Mouse (Mus musculus) mouse trophoblast stem cell (cell line): ENCODE results near the gene Myo1f.
"Not testable (repeated sequence)": the region's sequence is repeated elsewhere in the genome, so short reads cannot be mapped to it uniquely, and the experiment has no call there.

Source experiments
- in situ Hi-C, 2 experiments: fragments of 300-500 bp; cut with MseI, MboI; formaldehyde crosslinking; loops; 2 replicates in 1 of 2; 3 replicates in 1 of 2; pipeline ENCODE4 v1.15.1; 2025

Myo1f gene

DNA sequence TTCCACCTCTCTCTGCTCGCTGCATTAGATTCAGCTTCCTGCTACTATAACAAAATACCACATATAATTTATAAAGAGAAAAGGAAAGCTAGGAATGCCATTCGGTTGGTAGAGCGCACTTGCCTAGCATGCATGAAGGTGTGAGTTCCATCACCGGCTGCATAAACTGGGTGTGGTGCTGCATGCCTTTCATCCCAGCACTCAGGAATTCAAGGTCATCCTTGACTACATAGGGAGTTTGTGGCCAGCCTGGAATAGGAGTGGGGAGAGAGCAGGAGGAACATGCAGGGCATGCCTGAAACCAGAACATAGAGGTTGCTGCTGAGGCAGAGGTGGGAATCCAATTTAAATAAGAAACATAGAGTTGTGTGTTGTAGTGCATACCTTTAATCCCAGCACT lies 28.6 kb downstream of the Myo1f start:
- in situ Hi-C loops: no loop called here

DNA sequence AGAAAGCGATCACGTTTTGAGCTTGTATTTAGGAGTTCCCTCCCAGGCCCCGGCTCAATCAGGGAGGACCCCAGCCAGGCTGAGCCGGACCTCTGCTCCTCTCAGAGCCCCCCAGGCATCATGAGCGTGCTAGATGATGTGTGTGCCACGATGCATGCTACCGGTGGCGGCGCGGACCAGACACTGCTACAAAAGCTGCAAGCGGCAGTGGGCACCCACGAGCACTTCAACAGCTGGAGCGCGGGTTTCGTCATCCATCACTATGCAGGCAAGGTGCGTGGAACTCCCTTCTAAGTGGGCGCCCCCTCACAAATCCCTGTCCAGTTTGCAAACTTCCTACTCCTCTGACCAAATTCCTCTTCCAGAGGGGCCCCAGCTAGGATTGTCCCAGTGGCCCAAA lies 30.5 kb downstream of the Myo1f start:
- in situ Hi-C loops: no loop called here

DNA sequence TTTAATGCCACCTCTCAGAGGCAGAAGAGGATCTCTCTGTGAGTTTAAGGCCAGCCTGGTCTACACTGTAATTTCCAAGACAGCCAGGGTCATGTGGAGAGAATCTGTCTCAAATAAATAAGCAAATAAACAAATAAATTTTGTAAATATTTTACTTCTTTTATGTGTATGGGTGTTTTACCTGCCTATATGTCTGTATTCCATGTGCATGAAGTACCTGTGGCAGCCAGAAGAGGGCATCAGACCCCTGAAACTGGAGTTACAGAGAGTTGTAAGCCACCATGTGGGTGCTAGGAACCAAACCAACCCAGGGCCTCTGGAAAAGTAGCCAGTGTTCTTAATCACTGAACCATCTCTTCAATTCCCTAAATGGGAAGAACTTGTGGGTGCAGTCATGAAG lies 41.8 kb downstream of the Myo1f start:
- in situ Hi-C loops: no loop called here

DNA sequence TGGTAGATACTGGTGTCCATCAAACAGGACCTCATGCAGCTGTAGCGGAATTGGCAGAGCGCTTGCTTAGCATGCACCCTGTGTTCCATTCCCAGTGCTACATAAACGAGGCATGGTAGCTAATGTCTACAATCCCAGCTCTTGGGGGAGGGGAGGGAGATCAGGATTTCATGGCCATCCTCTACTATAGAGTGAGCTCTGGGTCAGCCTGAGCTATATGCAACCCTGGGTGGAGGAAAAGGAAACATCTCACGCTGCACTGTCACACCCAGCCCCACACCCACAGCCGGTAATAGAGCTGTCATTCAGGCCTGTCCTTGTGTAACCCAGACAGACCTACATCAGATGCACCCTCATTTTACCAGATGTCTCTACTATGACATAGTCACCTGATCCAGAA lies 43.0 kb downstream of the Myo1f start:
- in situ Hi-C loops: no loop called here

DNA sequence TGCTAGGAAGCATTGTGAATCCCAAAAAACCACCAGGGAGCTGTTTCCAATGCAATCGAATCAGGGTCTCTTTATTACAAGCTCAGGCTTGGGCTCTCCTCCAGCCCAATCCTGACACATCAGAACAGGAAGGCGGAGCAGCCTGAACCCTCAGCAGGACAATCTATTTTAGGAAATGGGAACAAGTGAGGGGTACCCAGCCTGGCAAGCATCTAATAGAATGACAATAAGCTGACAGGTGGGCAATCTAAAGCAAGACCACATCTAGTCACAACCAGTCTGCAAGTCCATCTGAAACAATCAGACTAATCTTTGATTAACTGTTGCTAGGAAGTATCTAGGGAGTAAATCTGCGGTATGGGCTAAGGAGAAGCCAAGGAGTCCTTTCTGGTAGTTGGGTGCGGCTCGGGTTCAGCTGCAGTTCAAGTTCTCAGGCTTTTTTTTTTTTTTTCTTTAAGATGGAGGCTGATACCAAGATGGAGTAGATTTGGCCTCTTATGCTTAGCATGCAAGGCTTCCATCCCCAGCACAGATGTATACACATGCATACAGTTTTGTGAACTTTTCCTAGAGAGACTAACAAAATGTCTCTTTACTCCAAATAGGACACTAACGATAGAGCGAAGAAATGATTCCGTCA lies 44.4 kb downstream of the Myo1f start:
- in situ Hi-C loops: no loop called here

DNA sequence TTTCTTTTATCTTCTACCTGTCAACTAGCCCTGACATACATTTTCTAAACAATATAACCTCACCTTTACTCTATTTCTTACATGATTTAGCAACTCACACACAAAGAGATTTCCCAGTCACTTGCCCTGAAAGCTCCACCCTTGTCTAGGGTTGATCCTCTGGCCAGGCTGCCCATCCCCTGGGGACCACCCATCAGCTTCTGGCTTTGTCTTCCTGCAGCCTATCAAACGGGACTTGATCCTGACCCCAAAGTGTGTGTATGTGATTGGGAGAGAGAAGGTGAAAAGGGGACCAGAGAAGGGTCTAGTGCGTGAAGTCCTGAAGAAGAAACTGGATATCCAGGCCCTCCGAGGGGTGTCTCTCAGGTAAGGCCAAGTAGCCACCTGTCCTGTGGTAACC lies 45.3 kb downstream of the Myo1f start:
- in situ Hi-C loops: no loop called here

DNA sequence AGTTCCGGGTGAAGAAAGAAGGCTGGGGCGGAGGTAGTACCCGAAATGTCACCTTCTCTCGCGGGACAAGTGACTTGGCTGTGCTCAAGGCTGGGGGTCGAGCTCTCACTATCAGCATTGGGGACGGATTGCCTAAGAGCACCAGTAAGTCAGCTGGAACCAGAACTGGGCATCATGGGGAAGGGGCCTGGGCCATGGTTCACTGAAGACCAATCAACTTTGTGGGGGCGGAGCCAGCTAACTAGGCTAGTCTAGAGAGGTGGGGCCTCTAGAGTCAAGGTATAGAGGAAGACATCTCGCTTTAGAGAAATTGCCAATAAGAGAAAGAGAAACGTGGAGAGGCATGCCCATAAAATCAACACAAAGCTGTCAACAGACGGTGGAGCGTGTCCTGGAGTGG lies 46.4 kb downstream of the Myo1f start:
- in situ Hi-C loops: no loop called here

DNA sequence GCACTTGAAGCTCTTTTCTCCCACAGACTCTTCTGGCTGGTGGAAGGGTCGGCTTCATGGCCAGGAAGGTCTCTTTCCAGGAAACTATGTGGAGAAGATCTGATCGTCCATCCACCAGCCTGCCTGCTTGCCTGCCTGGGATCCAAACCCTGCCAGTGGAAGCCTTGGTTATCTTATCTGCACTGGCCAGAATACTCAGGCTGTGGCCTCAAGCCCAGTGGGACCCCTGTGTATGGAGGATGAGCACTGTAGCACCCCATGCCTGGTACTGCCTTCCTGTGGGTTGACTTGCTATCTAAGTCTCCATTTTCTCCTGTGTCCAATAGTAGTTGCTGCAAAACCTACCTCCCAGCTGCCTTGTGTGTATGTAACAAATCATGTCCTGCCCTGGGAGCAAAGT lies 51.8 kb downstream of the Myo1f start:
- in situ Hi-C loops: no loop called here

DNA sequence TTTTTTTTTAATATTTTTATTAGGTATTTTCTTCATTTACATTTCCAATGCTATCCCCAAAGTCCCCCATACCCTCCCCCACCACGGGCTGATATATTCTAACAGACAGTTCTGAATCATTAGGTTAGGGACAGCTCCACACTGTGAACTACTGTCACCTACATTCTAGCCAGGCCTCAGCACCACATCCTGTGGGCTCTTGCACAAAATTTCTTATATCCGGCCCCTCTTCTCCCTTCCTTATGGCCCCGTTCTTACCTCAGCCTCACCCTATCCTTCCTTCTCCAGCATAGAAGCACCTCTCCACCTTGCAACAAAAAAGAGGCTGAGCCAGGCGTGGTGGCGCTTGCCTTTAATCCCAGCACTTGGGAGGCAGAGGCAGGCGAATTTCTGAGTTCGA lies 55.0 kb downstream of the Myo1f start:
- in situ Hi-C loops: no loop called here

DNA sequence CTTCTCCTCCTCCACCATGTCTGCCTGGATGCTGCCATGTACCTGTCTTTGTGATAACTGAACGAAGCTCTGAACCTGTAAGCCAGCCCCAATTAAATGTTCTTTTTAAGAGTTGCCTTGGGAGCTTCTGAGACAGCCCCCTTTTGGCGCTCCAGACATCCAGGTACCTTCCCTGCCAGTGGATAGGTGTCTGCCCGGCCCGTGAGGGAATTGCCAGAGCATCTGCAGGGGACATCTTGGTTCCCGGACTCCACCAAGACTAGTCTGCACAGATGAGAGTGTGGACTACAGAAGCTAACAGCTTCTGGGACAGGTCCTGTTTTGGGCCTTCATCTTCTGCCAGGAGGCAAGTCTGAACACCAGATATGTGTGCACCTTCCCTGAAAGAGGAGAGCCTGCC lies 58.2 kb downstream of the Myo1f start:
- in situ Hi-C loops: not testable (repeated sequence)

DNA sequence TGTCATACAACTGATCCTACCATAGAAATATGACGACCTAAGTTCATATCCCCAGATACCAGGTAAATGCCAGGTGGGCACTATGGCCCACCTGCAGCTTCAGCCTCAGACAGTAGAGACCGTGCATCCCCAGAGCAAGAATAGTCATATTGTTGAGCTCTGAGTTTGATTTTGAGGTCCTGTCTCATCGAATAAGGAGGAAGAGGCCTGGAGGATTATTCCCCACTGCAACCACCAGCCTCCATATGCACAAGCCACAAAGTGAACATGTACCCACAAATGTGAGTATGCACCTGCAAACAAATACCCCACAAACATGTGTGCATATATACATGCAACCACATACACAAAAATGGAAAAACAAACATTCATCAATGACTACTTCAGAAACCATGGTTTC lies 71.8 kb downstream of the Myo1f start:
- in situ Hi-C loops: no loop called here

DNA sequence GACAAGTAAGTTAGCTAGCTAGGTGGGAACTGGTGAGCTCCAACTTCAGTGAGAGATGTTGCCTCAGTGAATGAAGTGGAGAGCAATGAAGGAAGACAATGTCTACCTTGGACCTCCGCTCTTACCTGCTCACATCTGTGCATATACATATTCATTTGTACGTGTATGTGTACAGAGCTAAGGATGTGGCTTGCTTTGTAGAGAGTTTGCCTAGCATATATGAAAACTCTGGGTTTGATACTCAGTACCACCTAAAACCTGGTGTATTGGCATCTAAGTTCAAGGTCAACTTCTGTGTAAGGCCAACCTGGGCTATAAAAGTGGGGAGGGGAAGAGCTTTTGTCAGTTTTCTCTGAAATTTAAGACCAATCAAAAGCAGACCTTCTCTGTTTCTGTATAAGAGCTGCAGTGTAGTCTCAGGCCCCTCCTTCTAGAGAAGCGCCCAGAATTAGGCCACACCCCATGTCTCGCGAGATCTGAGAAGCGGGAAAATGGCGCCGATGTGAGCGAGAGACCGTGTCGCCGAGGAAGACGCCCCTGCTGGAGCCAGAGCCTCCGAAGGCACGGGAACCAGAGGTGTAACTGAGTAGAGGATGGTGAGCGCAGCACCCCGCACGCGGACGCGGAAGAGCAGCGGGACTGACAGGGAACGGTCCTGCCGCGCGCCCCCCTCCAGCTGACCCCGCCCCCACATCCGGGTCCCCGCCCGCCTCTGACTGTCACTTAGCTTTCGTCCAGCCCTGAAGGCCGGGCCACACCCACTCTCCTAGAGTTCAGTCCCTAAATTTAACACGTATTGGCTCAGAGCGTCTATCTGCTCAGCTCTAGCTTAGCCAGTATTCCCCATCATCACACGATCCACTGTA lies 73.3 kb downstream of the Myo1f start, which contains the start of gene Zfp414:
Gene Zfp414 (plus strand): TSS at position 470 of the 866 bp plus-strand sequence.
- in situ Hi-C loops: no loop called here

DNA sequence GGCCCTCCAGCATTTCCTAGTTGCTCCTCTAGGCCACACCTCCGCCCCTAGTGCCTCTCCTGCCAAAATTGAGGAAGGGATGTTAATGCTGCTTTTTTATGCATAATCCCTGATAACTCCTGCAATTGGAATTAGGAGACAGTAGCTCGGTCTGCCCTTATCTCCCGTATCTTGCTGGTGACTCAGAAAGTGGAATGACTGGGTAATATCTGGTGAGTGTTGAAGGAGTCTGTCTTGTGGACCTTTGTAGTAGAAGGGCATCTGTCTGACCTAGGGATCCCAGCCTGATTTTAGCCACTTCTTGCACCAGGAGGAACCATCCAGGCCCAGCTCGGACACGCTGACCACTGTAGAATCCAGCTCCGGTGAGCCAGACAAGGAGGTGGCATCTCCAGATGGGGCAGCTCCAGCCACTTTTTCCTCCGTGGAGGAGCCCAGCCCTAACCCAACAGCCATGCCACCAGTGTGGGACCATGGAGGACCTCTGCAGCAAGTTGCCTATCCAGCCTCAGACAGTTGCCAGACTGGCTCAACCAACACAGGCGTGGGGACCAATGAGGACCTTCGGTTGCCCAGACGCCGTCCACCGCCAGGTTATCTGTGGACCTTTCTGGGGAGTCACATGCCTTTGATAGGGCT lies 74.1 kb downstream of the Myo1f start:
- in situ Hi-C loops: no loop called here

DNA sequence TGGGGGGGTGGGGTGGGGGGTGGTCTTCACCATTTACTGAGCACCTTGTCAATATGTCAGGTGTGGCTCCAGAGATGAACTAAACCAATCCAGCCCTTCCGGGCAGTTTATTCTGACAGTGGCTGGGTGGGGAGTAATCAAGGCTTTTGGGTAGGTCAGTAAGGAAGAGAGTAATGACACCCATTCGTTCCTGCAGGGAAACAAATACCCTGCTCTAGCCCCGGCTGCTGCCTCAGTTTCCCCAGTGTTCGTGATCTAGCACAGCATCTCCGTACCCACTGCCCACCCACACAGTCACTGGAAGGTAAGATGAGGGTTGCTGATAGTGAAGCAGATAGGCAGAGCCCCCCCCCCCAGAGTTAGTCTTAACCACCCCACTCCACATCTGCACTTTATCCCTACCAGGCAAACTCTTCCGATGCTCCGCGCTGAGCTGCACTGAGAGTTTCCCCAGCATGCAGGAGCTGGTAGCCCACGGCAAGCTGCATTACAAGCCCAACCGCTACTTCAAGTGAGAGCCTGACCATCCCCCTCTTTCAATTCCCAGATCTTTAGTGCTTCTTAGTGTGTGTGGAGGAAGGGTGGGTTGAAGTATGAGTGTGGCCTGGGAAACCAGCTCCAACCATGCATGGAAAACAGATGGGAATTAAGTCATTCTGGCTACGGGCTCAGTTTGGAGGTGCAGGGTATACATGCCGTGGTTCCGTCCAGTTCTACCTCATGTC lies 74.8 kb downstream of the Myo1f start:
- in situ Hi-C loops: no loop called here

DNA sequence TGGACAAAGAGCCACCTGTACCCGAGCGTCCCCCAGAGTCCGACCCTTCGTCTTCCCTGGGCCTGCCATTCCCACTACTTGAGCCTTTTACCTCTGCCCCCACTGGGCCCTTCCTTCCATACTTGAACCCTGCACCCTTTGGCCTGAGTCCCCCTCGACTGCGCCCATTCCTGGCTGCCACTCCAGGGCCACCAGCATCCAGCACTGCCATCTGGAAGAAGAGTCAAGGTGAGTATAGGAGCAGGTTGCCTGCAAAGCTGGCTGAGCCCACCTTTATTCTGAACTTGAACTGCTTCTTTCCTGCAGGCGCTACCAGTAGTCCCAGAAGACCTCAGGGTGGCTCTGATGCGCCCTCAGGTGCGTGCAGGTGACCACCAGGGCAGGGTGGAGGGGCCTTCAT lies 75.7 kb downstream of the Myo1f start:
- in situ Hi-C loops: no loop called here

DNA sequence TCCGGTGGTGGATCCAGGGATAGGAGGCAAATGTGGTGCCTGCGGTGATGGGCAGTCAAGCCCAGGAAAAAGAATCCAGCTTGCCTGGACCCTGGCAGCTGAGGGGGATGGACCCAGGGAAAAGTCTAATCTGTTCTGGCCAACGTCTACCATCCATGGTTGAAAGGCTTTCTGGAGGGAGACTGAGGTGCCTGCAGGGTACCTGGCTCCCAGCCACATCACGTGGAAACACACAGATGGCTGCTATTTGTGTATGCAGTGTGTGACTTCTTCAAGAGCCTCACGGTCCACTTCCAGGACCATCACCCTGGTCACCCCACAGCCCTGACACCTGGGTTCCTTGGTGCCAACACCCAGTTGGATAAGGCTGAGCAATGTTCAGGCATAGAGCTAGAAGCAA lies 76.3 kb downstream of the Myo1f start:
- in situ Hi-C loops: no loop called here

DNA sequence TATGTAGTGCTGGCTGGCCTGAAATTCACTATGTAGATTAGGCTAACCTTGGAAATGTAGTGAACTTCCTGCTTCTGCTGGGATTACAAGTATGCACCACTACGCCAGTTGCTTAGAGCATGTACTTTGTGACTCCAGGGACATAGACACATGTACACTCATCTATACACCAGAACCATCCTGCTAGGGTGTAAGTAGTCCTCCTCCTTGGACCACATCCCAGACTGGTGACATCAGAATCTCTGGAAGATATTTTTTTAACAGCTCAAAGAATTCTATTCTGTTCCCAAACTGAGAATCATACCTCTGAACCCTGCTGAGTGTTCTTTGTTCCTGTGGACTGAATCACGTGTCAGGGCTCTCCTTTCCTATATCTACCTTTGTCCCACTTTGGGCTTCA lies 81.5 kb downstream of the Myo1f start:
- in situ Hi-C loops: no loop called here

DNA sequence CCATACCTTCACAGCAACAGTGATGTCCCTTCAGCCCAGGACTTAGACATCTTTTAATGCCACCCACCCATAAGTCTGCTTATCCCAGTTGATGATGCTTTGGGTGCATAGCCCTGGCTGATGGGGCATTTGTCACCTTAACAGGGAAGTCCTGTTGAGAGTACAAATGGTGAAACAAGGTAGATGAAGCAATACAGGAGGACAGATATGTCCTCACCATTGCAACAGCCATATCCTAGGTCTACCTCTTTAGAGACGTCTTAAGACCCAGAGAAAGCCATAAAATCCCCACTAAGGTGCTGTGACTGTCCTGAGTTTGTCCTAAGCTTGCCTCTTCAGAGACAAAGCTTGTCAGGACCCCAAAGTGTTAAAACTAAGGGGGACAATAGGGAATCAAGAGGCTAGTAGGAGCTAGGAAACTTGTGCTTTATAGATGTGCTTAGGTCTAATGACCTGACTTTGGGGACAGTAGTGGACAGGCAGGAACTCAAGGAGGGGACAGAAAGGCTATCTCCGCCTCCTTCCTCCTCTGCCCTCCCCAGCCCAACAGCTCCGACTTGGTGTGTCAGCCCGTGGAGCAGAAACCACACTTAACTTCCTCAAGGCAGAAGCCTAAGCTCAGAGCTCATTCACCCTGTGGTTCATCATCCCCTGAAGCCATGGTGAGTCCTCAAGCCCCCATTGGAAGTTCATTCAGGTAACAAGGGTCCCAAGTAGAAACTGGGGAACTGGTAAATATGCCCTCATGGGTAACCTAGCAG lies 82.2 kb downstream of the Myo1f start, which contains the start of gene Pram1:
Gene Pram1 (plus strand): TSS at position 541 of the 761 bp plus-strand sequence.
- in situ Hi-C loops: no loop called here

DNA sequence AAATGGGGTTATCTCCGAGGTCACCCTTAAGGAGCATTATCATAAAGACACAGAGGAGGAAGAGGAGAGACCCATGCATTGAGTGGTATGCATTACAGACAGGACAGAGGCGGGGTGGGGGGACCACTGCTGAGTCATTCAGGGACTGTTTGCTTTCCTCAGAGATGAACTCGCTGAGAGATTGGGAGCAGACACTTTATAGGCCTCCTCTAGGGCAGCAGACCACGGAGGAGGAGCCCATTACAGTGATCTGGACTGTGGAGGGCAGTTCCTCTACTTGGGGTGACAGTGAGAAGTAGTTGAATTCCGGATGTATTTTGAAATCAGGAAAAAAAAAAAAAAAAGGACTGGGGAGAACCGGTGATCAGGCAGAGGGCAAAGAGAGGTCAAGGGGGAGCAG lies 84.2 kb downstream of the Myo1f start:
- in situ Hi-C loops: no loop called here

DNA sequence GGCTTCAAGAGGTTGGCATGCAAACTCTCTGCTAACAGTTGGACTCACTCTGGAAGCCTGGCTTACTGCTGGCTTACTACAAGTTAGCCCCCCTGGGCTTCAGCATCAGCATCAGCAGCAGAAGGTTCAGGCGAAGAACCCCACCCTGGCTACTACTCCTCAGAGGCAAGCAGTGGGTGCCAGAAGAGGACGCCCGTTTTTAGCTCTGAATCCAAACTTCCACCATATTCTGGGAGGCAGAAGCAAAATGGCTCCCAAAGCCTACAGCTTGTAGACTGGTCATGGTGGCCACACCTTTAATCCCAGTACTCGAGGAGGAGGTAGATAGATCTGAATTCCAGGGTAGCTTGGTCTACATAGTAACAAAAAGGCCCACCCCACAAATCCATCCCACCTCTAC lies 88.6 kb downstream of the Myo1f start:
- in situ Hi-C loops: no loop called here

DNA sequence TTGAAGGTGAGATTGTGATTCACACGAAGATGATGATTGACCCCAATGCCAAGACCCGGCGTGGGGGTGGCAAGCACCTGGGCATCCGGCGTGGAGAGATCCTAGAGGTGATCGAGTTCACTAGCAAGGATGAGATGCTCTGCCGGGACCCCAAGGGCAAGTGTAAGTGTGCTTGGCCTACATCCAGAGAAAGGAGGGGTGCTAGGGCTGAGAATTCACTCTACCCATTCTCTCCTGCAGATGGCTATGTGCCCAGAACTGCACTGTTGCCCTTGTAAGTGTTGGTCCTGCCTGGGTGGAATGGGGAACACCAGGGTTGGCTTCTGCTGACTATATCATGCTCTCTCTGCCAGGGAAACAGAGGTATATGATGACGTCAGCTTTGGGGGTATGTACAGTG lies 89.6 kb downstream of the Myo1f start:
- in situ Hi-C loops: no loop called here
